Mouse (Mus musculus) midbrain, embryonic 16.5 days (tissue): ENCODE results near the gene Hist1h1t. TPM values are rescaled to one million over a fixed set of nuclear protein-coding genes. Genes with fewer than 3 reads are reported as not detected.

Experiments
- ATAC-seq: fragments of 200-750 bp; cut with Nextera tagmentation; 2 replicates; pipeline ENCODE4 v1.8.0; 2017; ENCODE audit warnings: moderate TSS enrichment
- H3K27ac ChIP-seq: fragments of 300-500 bp; sonication (generic); 2 replicates; pipeline ENCODE4 v1.5.1; 2014; ENCODE audit warnings: mild to moderate bottlenecking, low read length, mixed read lengths
- H3K27me3 ChIP-seq: fragments of 300-500 bp; sonication (generic); 2 replicates; pipeline ENCODE4 v1.6.1; 2014; ENCODE audit warnings: low read depth, low read length, mixed read lengths; ENCODE audit not compliant: control insufficient read depth, insufficient read depth
- H3K36me3 ChIP-seq: fragments of 300-500 bp; sonication (generic); 2 replicates; pipeline ENCODE4 v1.6.1; 2014; ENCODE audit warnings: mild to moderate bottlenecking, low read length, moderate library complexity, mixed read lengths; ENCODE audit not compliant: control insufficient read depth, insufficient read depth
- H3K4me1 ChIP-seq: fragments of 300-500 bp; sonication (generic); 2 replicates; pipeline ENCODE4 v1.6.1; 2014; ENCODE audit warnings: mild to moderate bottlenecking, low read length, mixed read lengths; ENCODE audit not compliant: control insufficient read depth, insufficient read depth
- H3K4me2 ChIP-seq: fragments of 300-500 bp; sonication (generic); 2 replicates; pipeline ENCODE4 v1.6.1; 2014; ENCODE audit warnings: mild to moderate bottlenecking, low read length, mixed read lengths
- H3K4me3 ChIP-seq: fragments of 300-500 bp; sonication (generic); 2 replicates; pipeline ENCODE4 v1.5.1; 2014; ENCODE audit warnings: low read depth, mild to moderate bottlenecking, low read length, moderate library complexity, mixed read lengths
- H3K9ac ChIP-seq: fragments of 300-500 bp; sonication (generic); 2 replicates; pipeline ENCODE4 v1.6.1; 2014; ENCODE audit warnings: low read depth, low read length, mixed read lengths
- H3K9me3 ChIP-seq: fragments of 300-500 bp; sonication (generic); replicated peaks from 2 replicates; pipeline ENCODE4 v1.6.1; 2014; ENCODE audit warnings: mild to moderate bottlenecking, low read length, mixed read lengths; ENCODE audit not compliant: control insufficient read depth, poor library complexity, severe bottlenecking
- WGBS: fragments of 180-500 bp; shearing (Covaris S2); extraction: QIAGEN DNeasy Blood & Tissue Kit; methylation state at CpG from one replicate; pipeline ENCODE4 v1.1.7; 2014; 5-methylcytosine and 5-hydroxymethylcytosine counted together
- polyA plus RNA-seq: library from polyadenylated mRNA; unstranded; fragments of >200 nt; fragmentation: Nextera tagmentation; extraction: Ambion mirVana; gene quantifications from 2 replicates; pipeline ENCODE4 v1.2.1, GENCODE M21; 2015

The Hist1h1t gene
- polyA plus RNA-seq, 1 experiment from 2014 or later: not detected

DNA sequence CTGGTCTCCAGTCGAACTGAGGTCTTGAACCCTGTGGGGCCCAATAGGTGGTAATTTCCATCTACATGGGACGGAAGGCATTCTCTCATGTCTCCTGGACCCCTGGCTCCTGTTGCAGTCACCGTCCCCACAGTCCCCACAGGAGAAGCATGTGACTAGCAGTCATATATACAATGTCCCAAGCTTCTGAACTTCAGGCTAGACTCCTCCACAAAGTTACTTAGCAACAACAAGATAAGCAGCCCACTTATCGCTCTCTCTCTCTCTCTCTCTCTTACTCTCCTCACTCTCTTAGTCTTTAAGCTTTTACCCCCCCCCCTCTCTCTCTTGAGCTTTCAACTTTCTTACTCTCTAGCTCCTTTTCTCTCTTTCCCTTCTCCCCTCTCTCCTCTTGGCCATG lies 28.6 kb downstream of the Hist1h1t start:
- Histone ChIP-seq H3K9ac (no peak overlapping the region), H3K36me3 (no peaks in the 10 kb centered on the region), H3K27me3 (no peaks in the 10 kb centered on the region), H3K27ac (no peak overlapping the region), H3K4me2 (no peak overlapping the region), H3K4me3 (no peak overlapping the region), H3K4me1 (no peaks in the 10 kb centered on the region), H3K9me3 (no peaks in the 10 kb centered on the region)
- ATAC-seq: no peak
- WGBS: 83% methylated on average over 4 of the region's 4 CpGs

DNA sequence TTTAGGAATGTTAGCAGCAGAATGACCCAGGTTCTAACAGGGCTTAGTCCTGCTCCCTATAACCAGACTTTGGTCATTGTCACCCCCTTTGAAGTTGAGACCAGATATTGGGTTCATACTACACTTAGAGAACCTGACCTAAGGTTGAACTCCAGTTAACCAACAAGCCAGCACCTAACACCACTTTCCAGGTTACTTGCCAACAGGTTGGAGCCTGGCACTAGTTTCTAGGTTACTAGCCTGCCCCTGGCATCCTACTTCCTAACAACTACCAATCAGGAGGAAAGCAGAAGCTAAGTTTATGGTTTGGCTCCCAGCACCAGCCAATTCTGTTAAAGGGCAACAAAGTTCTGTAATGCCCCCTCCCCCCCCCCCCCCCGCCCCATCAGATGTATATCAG lies 29.6 kb downstream of the Hist1h1t start:
- no peak for ATAC-seq
- Histone ChIP-seq H3K9me3 (no peaks in the 10 kb centered on the region), H3K27ac (no peak overlapping the region), H3K4me1 (no peaks in the 10 kb centered on the region), H3K27me3 (no peaks in the 10 kb centered on the region), H3K4me3 (no peak overlapping the region), H3K4me2 (no peak overlapping the region), H3K9ac (no peak overlapping the region), H3K36me3 (no peaks in the 10 kb centered on the region)
- 60% methylated on average over 1 of the region's 1 CpGs for WGBS

DNA sequence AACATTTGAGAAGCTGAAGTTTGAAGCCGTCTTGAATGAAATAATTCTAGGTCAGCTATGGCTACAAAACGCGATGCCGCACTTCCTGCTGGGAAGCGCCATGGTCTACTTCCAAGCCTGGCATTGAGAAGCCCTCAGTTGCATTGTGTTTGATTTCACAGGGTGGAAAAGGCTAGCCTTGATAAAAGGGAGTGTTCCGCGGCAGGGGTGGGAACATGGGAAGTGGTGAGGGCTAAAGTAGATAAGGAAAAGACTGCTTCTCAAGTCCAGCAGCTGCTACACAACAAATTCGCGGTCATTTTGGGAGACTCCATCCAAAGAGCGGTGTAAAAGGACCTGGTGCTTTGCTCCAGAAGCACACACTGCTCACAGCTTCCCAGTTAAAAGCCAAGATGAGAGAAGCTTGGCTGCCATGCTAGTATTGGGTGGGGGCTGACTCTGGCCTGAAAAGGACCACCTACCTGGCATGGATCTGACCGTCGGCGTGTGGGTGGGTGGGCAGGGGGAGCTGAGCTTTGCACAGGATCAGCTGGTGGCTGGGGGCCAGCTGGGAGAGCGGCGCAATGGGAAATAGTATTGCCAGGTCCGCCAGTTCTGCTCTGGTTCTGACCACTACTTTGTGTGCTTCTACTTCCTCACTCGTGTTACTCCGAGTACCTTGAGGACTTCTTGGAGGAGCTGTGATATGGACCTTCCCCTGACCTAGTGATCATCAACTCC lies 33.0 kb downstream of the Hist1h1t start:
- H3K4me3 ChIP-seq: no peak overlapping the region
- no peaks in the 10 kb centered on the region for H3K4me1 ChIP-seq
- no peaks in the 10 kb centered on the region for H3K9me3 ChIP-seq
- no peak overlapping the region for H3K9ac ChIP-seq
- H3K36me3 ChIP-seq: no peaks in the 10 kb centered on the region
- no peak for ATAC-seq
- WGBS: 89% methylated on average over 18 of the region's 18 CpGs
- no peak overlapping the region for H3K27ac ChIP-seq
- no peaks in the 10 kb centered on the region for H3K27me3 ChIP-seq
- no peak overlapping the region for H3K4me2 ChIP-seq

DNA sequence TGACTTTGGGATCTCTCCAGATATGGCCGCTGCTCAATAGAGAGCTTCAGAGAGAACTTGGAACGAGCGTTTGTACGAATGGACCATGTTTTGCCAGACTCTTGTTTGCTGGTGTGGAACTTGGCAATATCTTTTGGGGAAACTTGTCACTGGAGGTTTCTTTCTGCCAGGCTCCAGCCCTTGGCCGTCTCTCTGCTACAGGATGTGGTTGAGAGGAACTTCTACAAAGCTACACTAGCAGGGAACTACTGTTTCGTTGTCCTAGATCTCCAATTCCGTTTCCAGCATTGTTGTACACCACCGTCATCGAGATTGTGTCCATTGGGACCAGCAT lies 33.5 kb downstream of the Hist1h1t start:
- Histone ChIP-seq H3K9me3 (no peaks in the 10 kb centered on the region), H3K4me3 (no peak overlapping the region), H3K27ac (no peak overlapping the region), H3K4me2 (no peak overlapping the region), H3K36me3 (no peaks in the 10 kb centered on the region), H3K4me1 (no peaks in the 10 kb centered on the region), H3K27me3 (no peaks in the 10 kb centered on the region), H3K9ac (no peak overlapping the region)
- 92% methylated on average over 9 of the region's 9 CpGs for WGBS
- ATAC-seq: no peak

DNA sequence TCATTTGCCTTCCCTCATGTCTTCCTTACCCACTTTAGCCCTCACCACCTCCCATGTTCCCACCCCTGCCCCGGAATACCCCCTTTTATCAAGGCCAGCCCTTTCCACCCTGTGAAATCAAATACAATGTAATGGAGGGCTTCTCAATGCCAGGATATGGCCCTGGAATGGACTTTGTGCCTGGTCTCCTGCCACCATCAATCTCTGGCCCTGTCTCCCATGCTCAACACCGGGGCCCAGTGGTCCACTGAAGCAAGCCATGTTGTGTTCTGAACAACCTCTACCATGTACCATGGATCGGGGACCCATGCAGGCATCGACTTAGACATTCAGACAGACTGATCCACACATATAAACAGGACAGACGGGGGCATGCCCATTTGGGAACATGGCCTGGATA lies 34.1 kb downstream of the Hist1h1t start:
- ATAC-seq: no peak
- Histone ChIP-seq H3K36me3 (no peaks in the 10 kb centered on the region), H3K4me2 (no peak overlapping the region), H3K4me3 (no peak overlapping the region), H3K4me1 (no peaks in the 10 kb centered on the region), H3K27ac (no peak overlapping the region), H3K9me3 (no peaks in the 10 kb centered on the region), H3K27me3 (no peaks in the 10 kb centered on the region), H3K9ac (no peak overlapping the region)
- 97% methylated on average over 5 of the region's 5 CpGs for WGBS

DNA sequence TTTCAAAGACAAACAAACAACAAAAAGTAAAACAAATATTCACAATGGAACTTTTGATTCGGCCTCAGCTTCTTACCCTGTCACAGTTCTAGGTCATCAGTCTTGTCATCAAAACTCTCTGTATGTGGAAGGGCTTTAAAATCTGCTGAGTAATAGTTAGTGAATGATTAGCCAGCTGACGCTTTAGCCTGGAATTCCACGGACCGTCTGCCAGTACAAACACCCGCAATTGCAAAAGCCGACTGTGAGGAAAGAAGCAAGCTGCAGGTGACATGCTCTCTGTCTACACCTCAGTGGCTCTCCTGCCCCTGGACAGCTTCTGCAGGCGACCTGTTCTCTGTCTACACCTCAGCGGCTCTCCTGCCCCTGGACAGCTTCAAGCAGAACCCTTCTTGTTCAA lies 34.9 kb downstream of the Hist1h1t start:
- no peaks in the 10 kb centered on the region for H3K4me1 ChIP-seq
- 66% methylated on average over 8 of the region's 8 CpGs for WGBS
- no peaks in the 10 kb centered on the region for H3K27me3 ChIP-seq
- H3K9ac ChIP-seq: no peak overlapping the region
- H3K4me2 ChIP-seq: no peak overlapping the region
- no peak overlapping the region for H3K27ac ChIP-seq
- no peak overlapping the region for H3K4me3 ChIP-seq
- ATAC-seq: no peak
- H3K9me3 ChIP-seq: no peaks in the 10 kb centered on the region
- no peaks in the 10 kb centered on the region for H3K36me3 ChIP-seq

DNA sequence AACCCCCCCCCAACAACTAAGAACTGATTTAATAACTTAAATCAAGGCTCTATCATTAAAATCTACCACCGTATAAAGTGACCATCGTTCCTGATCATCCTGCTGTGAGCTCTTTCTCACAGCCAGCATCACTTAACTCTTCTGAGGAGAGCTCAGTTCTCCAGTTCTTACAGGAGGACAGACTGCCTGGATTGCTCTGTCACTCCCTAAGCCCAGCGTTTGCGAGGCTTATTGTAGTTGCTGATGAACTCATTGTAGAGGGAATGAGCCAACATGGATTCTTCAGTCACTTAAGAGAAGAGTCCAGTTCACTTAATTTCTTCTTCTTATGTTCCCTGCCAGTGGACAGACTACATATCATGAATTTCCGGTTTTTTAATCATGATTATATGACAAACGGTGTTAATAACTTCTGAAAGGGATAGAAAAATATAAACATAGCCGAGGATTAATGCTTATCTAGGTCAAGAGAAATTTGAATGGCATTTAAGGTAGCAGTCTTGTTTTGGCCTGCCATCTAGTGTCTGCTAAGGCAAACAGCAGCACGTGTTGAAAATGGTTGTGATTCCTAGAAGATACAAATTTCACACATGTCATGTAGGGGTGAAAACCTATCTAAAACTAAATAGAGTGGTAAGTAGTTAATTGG lies 36.7 kb downstream of the Hist1h1t start:
- no peaks in the 10 kb centered on the region for H3K27me3 ChIP-seq
- H3K9me3 ChIP-seq: no peaks in the 10 kb centered on the region
- ATAC-seq: 0 out of 2 replicates have a peak, but pooled peaks have one; percentile 32
- WGBS: 24% methylated on average over 8 of the region's 8 CpGs
- no peak overlapping the region for H3K4me3 ChIP-seq
- H3K27ac ChIP-seq: no peak overlapping the region
- no peaks in the 10 kb centered on the region for H3K36me3 ChIP-seq
- H3K4me2 ChIP-seq: no peak overlapping the region
- no peak overlapping the region for H3K9ac ChIP-seq
- no peaks in the 10 kb centered on the region for H3K4me1 ChIP-seq

DNA sequence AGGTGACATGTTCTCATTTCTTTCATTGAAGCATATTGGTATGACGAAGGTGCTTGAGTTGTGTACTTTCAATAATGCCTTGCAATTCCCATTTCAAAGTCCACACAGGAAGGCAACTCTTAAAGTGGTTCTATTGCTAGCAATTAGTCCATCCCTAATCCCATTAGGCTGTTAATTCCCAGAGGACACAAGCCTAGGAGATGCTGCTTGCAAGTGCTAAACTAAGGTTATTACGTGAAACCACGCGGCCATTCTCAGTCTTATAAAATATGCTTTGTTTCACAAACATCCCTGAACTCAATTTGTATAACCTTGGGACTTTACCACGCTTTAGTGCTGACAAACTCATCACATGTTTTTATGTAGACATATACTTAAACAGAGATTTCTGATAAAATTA lies 41.5 kb downstream of the Hist1h1t start:
- H3K27me3 ChIP-seq: no peaks in the 10 kb centered on the region
- no peak overlapping the region for H3K4me3 ChIP-seq
- H3K27ac ChIP-seq: no peak overlapping the region
- H3K4me1 ChIP-seq: peaks cover 17% of the 10 kb centered on the region
- ATAC-seq: no peak
- no peaks in the 10 kb centered on the region for H3K36me3 ChIP-seq
- H3K9ac ChIP-seq: no peak overlapping the region
- H3K9me3 ChIP-seq: no peaks in the 10 kb centered on the region
- WGBS: 77% methylated on average over 5 of the region's 5 CpGs
- H3K4me2 ChIP-seq: no peak overlapping the region

DNA sequence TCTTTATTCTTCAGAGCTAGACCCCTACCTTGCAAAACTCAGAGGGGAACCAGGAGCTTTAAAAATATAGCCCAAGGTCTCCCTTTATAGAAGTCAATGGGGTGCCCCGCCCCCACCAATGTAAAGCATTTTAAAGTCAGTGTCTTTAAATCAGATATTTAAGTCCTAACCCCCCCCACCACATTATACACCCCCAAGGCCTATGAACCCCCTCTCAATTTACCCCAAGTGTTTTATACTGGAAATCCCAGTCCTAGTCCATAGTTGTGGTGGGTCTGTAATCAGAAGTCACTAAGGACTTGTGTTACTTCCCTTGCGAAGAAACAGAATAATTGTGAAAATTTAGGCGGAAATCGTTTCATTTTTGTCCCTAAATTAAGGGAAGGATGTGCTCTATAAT lies 42.4 kb downstream of the Hist1h1t start:
- Histone ChIP-seq H3K4me1 (peaks cover 17% of the 10 kb centered on the region), H3K4me3 (peak overlapping the region; percentile 55), H3K9ac (peak overlapping the region; percentile 60; the same call in 1 of the 2 replicates), H3K9me3 (no peaks in the 10 kb centered on the region), H3K36me3 (no peaks in the 10 kb centered on the region), H3K4me2 (peak overlapping the region; percentile 95), H3K27me3 (no peaks in the 10 kb centered on the region), H3K27ac (no peak overlapping the region; the same call in 1 of the 2 replicates)
- ATAC-seq: no peak
- WGBS: 21% methylated on average over 4 of the region's 4 CpGs
